Mouse (Mus musculus) kidney, postnatal 0 days (tissue): ENCODE results near the gene Lsamp. TPM values are rescaled to one million over a fixed set of nuclear protein-coding genes. Genes with fewer than 3 reads are reported as not detected.

Experiments used
- ATAC-seq: fragments of 200-750 bp; cut with Nextera tagmentation; replicated peaks from 2 replicates; pipeline ENCODE4 v1.8.0; 2017; ENCODE audit warnings: low read depth, moderate number of reproducible peaks, moderate TSS enrichment, moderate library complexity; ENCODE audit not compliant: low FRiP score
- DNase-seq: peaks from one replicate; pipeline ENCODE4 v3.0.0-alpha.2; 2016; ENCODE audit warnings: low spot score
- H3K27ac ChIP-seq: fragments of 300-500 bp; sonication (generic); 2 replicates; pipeline ENCODE4 v1.5.1; 2014; ENCODE audit warnings: mild to moderate bottlenecking
- H3K27me3 ChIP-seq: fragments of 300-500 bp; sonication (generic); 2 replicates; pipeline ENCODE4 v1.6.1; 2014; ENCODE audit warnings: low read length, mixed read lengths; ENCODE audit not compliant: insufficient read depth
- H3K36me3 ChIP-seq: fragments of 300-500 bp; sonication (generic); 2 replicates; pipeline ENCODE4 v1.6.1; 2014; ENCODE audit warnings: low read length, mixed read lengths; ENCODE audit not compliant: insufficient read depth
- H3K4me1 ChIP-seq: fragments of 300-500 bp; sonication (generic); replicated peaks from 2 replicates; pipeline ENCODE4 v1.6.1; 2014; ENCODE audit warnings: antibody characterized with exemption, low read length, mixed read lengths; ENCODE audit not compliant: insufficient read depth
- H3K4me2 ChIP-seq: fragments of 300-500 bp; sonication (generic); 2 replicates; pipeline ENCODE4 v1.6.1; 2014; ENCODE audit warnings: mild to moderate bottlenecking, low read length, moderate library complexity, mixed read lengths
- H3K4me3 ChIP-seq: fragments of 300-500 bp; sonication (generic); replicated peaks from 2 replicates; pipeline ENCODE4 v1.5.1; 2014; ENCODE audit warnings: low read depth, low read length
- H3K9ac ChIP-seq: fragments of 300-500 bp; sonication (generic); 2 replicates; pipeline ENCODE4 v1.6.1; 2014; ENCODE audit warnings: low read depth, low read length
- H3K9me3 ChIP-seq: fragments of 300-500 bp; sonication (generic); replicated peaks from 2 replicates; pipeline ENCODE4 v1.6.1; 2016; ENCODE audit warnings: low read length, inconsistent platforms, mixed read lengths
- CTCF ChIP-seq: IDR thresholded peaks from 2 replicates; pipeline ENCODE4 v1.5.1; 2016; ENCODE audit warnings: antibody characterized with exemption, low read depth, mild to moderate bottlenecking, moderate library complexity
- WGBS: fragments of 180-500 bp; shearing (Covaris S2); extraction: QIAGEN DNeasy Blood & Tissue Kit; methylation state at CpG from one replicate; pipeline ENCODE4 v1.1.7; 2014; 5-methylcytosine and 5-hydroxymethylcytosine counted together
- polyA plus RNA-seq: library from polyadenylated mRNA; unstranded; fragments of >200 nt; fragmentation: Nextera tagmentation; extraction: Ambion mirVana; gene quantifications from 2 replicates; pipeline ENCODE4 v1.2.1, GENCODE M21; 2015

Lsamp gene
- polyA plus RNA-seq, 1 experiment from 2014 or later, result 2.7 TPM

DNA sequence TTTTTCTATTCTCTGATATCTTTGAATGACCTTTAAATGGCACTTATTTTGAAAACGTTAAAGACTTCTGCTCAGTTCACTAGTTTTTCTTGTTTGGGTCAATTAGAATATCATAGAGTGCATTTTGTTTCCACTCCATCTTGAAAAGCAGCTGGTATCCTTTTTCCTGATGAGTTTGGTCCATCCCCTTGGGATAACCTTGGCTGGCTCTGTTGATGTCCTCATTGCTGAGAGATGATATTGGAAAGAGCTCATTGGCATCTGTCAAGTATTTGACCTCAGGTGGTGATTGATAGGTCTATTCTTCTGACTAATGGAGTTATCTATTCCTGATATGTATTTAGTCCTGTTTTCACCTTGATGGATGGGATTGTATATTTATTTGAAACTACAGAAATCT is 454.7 kb downstream of the Lsamp start:
- H3K4me1 ChIP-seq, result no peaks in the 10 kb centered on the region
- H3K4me2 ChIP-seq, result no peak overlapping the region
- no peak overlapping the region for H3K4me3 ChIP-seq
- DNase-seq, result no peak
- no peaks in the 10 kb centered on the region for H3K27me3 ChIP-seq
- no peak for TF ChIP-seq CTCF
- H3K36me3 ChIP-seq, result no peaks in the 10 kb centered on the region
- no peak overlapping the region for H3K9ac ChIP-seq
- no peaks in the 10 kb centered on the region for H3K9me3 ChIP-seq
- WGBS, result 68% methylated on average over 1 of the region's 1 CpGs
- no peak for ATAC-seq
- H3K27ac ChIP-seq, result no peak overlapping the region

GRCm38 (mm10) chr16:40446587-40446986 is 462.4 kb downstream of the Lsamp start:
- H3K27me3 ChIP-seq, result no peaks in the 10 kb centered on the region
- H3K4me1 ChIP-seq, result no peaks in the 10 kb centered on the region
- no peak overlapping the region for H3K4me2 ChIP-seq
- 70% methylated on average over 5 of the region's 5 CpGs for WGBS
- no peak for ATAC-seq
- H3K27ac ChIP-seq, result no peak overlapping the region
- no peak for TF ChIP-seq CTCF
- H3K4me3 ChIP-seq, result no peak overlapping the region
- H3K9ac ChIP-seq, result no peak overlapping the region
- no peak for DNase-seq
- H3K9me3 ChIP-seq, result no peaks in the 10 kb centered on the region
- H3K36me3 ChIP-seq, result no peaks in the 10 kb centered on the region

DNA sequence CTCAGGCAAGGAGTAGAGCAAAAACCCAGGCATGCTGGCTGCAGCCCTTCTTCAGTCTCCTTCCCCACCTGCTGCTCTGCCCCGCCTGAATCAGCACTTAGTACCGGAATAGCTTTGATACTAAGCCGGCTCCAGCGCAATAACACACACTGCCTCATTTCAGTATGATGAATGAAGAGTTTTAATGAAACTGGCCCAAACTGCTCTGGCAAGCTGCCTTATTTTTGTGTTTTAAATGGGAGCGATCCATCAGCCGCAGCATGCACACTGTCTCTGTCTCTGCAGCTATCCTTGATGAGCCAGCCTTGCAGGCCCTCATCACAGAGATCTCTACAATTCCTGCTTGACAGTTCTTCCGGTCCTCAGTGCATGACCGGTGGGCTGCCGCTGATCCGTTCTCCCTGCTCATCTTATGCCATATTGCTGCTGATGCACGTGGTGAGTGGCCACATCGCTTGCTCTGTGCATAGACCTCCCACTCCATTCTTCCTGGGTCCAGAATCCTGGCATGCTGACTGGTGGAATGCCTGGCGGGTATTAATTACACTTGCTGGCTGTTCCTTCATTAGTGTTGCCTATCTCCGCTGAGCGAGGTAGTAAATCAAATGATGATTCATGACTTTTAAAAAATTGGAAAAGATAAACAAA is 479.4 kb downstream of the Lsamp start:
- no peak overlapping the region for H3K27ac ChIP-seq
- ATAC-seq, result 0 out of 2 replicates have a peak, but pooled peaks have one; percentile 43
- no peak overlapping the region for H3K4me2 ChIP-seq
- H3K4me1 ChIP-seq, result no peaks in the 10 kb centered on the region
- H3K9me3 ChIP-seq, result no peaks in the 10 kb centered on the region
- no peak overlapping the region for H3K9ac ChIP-seq
- H3K4me3 ChIP-seq, result no peak overlapping the region
- no peaks in the 10 kb centered on the region for H3K36me3 ChIP-seq
- H3K27me3 ChIP-seq, result no peaks in the 10 kb centered on the region; the same call in 1 of the 2 replicates
- no peak for DNase-seq
- WGBS, result 68% methylated on average over 15 of the region's 15 CpGs
- no peak for TF ChIP-seq CTCF

- Histone ChIP-seq H3K4me2 (no peak overlapping the region), H3K36me3 (no peaks in the 10 kb centered on the region), H3K4me1 (no peaks in the 10 kb centered on the region), H3K27me3 (no peaks in the 10 kb centered on the region; the same call in 1 of the 2 replicates), H3K9me3 (no peaks in the 10 kb centered on the region), H3K27ac (no peak overlapping the region), H3K4me3 (no peak overlapping the region), H3K9ac (no peak overlapping the region)
- WGBS, result 15% methylated on average over 8 of the region's 8 CpGs
- no peak for ATAC-seq
- peak; percentile 65 for TF ChIP-seq CTCF
- DNase-seq, result peak; percentile 22
Observed at GRCm38 (mm10) chr16:40466596-40466995, 482.4 kb downstream of the Lsamp start.

DNA sequence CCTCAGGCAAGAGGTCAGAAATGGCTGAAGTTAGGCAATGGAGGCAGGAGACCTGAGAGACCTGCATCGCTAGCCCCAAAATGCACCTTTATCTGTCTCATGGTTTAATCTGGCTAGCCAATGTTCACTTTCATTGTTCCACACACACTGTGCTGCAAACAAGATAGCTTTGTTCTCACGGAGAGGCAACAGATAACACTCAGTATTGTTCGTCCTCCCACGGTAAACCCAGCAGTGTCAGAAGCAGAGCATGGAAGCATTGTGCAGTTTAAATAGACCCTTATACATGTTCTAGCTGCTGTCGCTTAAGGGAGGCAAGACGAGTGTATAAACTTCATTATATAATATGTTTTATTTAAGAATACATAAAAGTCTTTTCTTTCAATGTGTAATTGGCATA is 486.8 kb downstream of the Lsamp start:
- ATAC-seq (no peak), DNase-seq (no peak)
- no peak overlapping the region for H3K9ac ChIP-seq
- no peak overlapping the region for H3K4me3 ChIP-seq
- no peaks in the 10 kb centered on the region for H3K36me3 ChIP-seq
- no peaks in the 10 kb centered on the region for H3K9me3 ChIP-seq
- no peaks in the 10 kb centered on the region for H3K4me1 ChIP-seq
- H3K27ac ChIP-seq, result no peak overlapping the region
- no peak for TF ChIP-seq CTCF
- H3K4me2 ChIP-seq, result no peak overlapping the region
- no peaks in the 10 kb centered on the region for H3K27me3 ChIP-seq
- WGBS, result 78% methylated on average over 6 of the region's 6 CpGs

- Histone ChIP-seq H3K27me3 (no peaks in the 10 kb centered on the region), H3K9ac (no peak overlapping the region), H3K36me3 (no peaks in the 10 kb centered on the region), H3K4me3 (no peak overlapping the region), H3K9me3 (no peaks in the 10 kb centered on the region), H3K4me2 (no peak overlapping the region), H3K27ac (no peak overlapping the region), H3K4me1 (no peaks in the 10 kb centered on the region)
- DNase-seq (peak; percentile 11), ATAC-seq (no peak)
- no peak for TF ChIP-seq CTCF
- WGBS, result 55% methylated on average over 5 of the region's 5 CpGs
Observed at GRCm38 (mm10) chr16:40471967-40472366, 487.8 kb downstream of the Lsamp start.

DNA sequence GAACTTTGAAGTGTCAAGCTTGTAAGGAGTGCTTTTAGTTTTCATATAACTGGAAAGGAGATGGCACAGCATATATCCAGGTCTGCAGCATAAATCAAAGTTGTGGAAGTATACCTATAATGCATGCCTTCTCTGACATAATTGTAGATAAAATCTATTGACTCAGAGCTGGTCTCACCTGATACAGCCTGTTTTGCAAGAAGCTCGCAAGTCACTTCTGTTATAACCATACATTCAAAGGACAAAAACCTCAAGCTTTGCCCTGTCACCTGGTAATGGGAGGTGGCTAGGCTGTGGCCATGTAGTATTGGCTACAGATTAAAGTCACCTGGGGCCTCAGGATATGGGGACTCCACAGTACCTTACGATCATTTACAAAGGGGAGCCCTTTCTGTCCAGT is 507.4 kb downstream of the Lsamp start:
- Histone ChIP-seq H3K4me2 (no peak overlapping the region), H3K9ac (no peak overlapping the region), H3K4me3 (no peak overlapping the region), H3K9me3 (no peaks in the 10 kb centered on the region), H3K4me1 (no peaks in the 10 kb centered on the region), H3K36me3 (no peaks in the 10 kb centered on the region), H3K27me3 (no peaks in the 10 kb centered on the region), H3K27ac (no peak overlapping the region)
- DNase-seq (no peak), ATAC-seq (no peak)
- no peak for TF ChIP-seq CTCF
- WGBS, result 89% methylated on average over 2 of the region's 2 CpGs
